Mouse (Mus musculus): Measurements from ENCODE around the gene Grik4. TPM values are rescaled to one million over a fixed set of nuclear protein-coding genes. Genes with fewer than 3 reads are reported as not detected.

The Grik4 gene
- polyA plus RNA-seq, 1 experiment from 2014 or later: 0.24 TPM

GRCm38 (mm10) chr9:42476166-42476565 lies 468.1 kb downstream of the Grik4 start:
- no peak overlapping the region for H3K27ac ChIP-seq (ENCODE audit: low read length)
- no peaks in the 10 kb centered on the region for H3K36me3 ChIP-seq (ENCODE audit: control insufficient read depth, insufficient read depth)
- H3K27me3 ChIP-seq (ENCODE audit: control insufficient read depth, insufficient read depth, low read length): peaks cover 11% of the 10 kb centered on the region; the same call in 1 of the 2 replicates
- H3K4me2 ChIP-seq (ENCODE audit: low read depth, low read length): no peak overlapping the region
- no peaks in the 10 kb centered on the region for H3K9me3 ChIP-seq (replicated peaks; ENCODE audit: control insufficient read depth, low read length)
- no peak overlapping the region for H3K9ac ChIP-seq (ENCODE audit: low read length)
- no peak for ATAC-seq (replicated peaks; ENCODE audit: extremely low read depth, insufficient read depth, low FRiP score)
- H3K4me1 ChIP-seq (ENCODE audit: control insufficient read depth, insufficient read depth, low read length): peaks cover 6% of the 10 kb centered on the region
- no peak overlapping the region for H3K4me3 ChIP-seq (ENCODE audit: low read length)
- 73% methylated on average over 4 of the region's 4 CpGs for WGBS

DNA sequence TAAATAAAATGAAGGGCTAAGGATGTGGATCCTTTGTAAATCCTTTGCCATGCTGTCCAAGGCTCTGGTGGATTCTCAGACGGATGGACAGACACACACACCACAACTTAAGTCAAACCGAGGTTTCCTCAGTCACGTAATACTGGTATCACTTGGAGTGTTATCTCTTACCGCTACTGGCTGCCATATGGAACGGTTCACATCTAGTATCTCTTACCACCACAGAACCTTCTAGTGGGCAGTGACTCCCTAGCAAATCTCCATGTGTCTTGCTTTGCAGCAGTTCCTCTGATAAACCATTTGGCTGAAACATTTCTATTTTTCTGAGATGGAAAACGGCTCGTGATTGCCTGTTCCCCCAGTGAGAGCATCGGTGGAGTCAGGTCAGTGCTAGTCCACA lies 470.0 kb downstream of the Grik4 start:
- Histone ChIP-seq H3K9me3 (replicated peaks; ENCODE audit: control insufficient read depth, low read length) (no peaks in the 10 kb centered on the region), H3K36me3 (ENCODE audit: control insufficient read depth, insufficient read depth) (no peaks in the 10 kb centered on the region), H3K27ac (ENCODE audit: low read length) (no peak overlapping the region), H3K4me2 (ENCODE audit: low read depth, low read length) (no peak overlapping the region), H3K4me3 (ENCODE audit: low read length) (no peak overlapping the region), H3K9ac (ENCODE audit: low read length) (no peak overlapping the region), H3K4me1 (ENCODE audit: control insufficient read depth, insufficient read depth, low read length) (peaks cover 12% of the 10 kb centered on the region), H3K27me3 (ENCODE audit: control insufficient read depth, insufficient read depth, low read length) (peaks cover 11% of the 10 kb centered on the region; the same call in 1 of the 2 replicates)
- WGBS: 56% methylated on average over 8 of the region's 8 CpGs
- no peak for ATAC-seq (replicated peaks; ENCODE audit: extremely low read depth, insufficient read depth, low FRiP score)

- no peaks in the 10 kb centered on the region for H3K36me3 ChIP-seq (ENCODE audit: control insufficient read depth, insufficient read depth)
- H3K4me2 ChIP-seq (ENCODE audit: low read depth, low read length): peak overlapping the region; percentile 69
- WGBS: 8% methylated on average over 49 of the region's 49 CpGs
- H3K9me3 ChIP-seq (replicated peaks; ENCODE audit: control insufficient read depth, low read length): no peaks in the 10 kb centered on the region
- peak; percentile 77 for ATAC-seq (replicated peaks; ENCODE audit: extremely low read depth, insufficient read depth, low FRiP score)
- H3K9ac ChIP-seq (ENCODE audit: low read length): peak overlapping the region; percentile 75
- H3K4me3 ChIP-seq (ENCODE audit: low read length): peak overlapping the region; percentile 75
- H3K27me3 ChIP-seq (ENCODE audit: control insufficient read depth, insufficient read depth, low read length): peaks cover 11% of the 10 kb centered on the region; the same call in 1 of the 2 replicates
- peaks cover 12% of the 10 kb centered on the region for H3K4me1 ChIP-seq (ENCODE audit: control insufficient read depth, insufficient read depth, low read length)
- no peak overlapping the region for H3K27ac ChIP-seq (ENCODE audit: low read length)
These were observed 472.2 kb downstream of the Grik4 start for GRCm38 (mm10) chr9:42471921-42472747.

GRCm38 (mm10) chr9:42471214-42471613 lies 473.1 kb downstream of the Grik4 start:
- H3K9me3 ChIP-seq (replicated peaks; ENCODE audit: control insufficient read depth, low read length): no peaks in the 10 kb centered on the region
- no peak overlapping the region for H3K27ac ChIP-seq (ENCODE audit: low read length)
- H3K4me1 ChIP-seq (ENCODE audit: control insufficient read depth, insufficient read depth, low read length): peaks cover 12% of the 10 kb centered on the region
- H3K4me2 ChIP-seq (ENCODE audit: low read depth, low read length): peak overlapping the region; percentile 69
- no peaks in the 10 kb centered on the region for H3K36me3 ChIP-seq (ENCODE audit: control insufficient read depth, insufficient read depth)
- 0 out of 2 replicates have a peak, but pooled peaks have one; percentile 38 for ATAC-seq (replicated peaks; ENCODE audit: extremely low read depth, insufficient read depth, low FRiP score)
- H3K9ac ChIP-seq (ENCODE audit: low read length): peak overlapping the region; percentile 75
- WGBS: 49% methylated on average over 4 of the region's 4 CpGs
- H3K4me3 ChIP-seq (ENCODE audit: low read length): peak overlapping the region; percentile 75
- peaks cover 11% of the 10 kb centered on the region; the same call in 1 of the 2 replicates for H3K27me3 ChIP-seq (ENCODE audit: control insufficient read depth, insufficient read depth, low read length)

DNA sequence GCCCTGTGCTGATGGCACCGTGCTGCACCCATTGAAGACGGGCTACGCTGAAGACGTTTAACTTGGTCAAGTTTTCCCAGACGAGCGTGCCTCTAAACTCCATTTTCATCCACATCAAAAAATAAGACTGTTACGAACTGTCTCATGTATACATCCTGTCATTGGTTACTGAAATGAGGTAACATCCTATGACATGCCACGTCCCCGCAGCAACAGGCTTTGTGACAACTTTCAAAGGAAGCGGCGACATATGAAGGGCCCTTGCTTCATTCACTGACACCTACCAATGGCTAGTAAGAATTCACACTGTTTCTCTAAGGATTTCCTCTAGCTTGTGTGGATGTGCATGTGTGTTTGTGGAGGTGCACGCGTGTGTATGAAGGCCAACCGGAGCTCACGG lies 475.0 kb downstream of the Grik4 start:
- H3K27ac ChIP-seq (ENCODE audit: low read length): no peak overlapping the region
- peaks cover 4% of the 10 kb centered on the region; the same call in 1 of the 2 replicates for H3K27me3 ChIP-seq (ENCODE audit: control insufficient read depth, insufficient read depth, low read length)
- H3K4me1 ChIP-seq (ENCODE audit: control insufficient read depth, insufficient read depth, low read length): peaks cover 12% of the 10 kb centered on the region
- WGBS: 90% methylated on average over 15 of the region's 15 CpGs
- H3K9me3 ChIP-seq (replicated peaks; ENCODE audit: control insufficient read depth, low read length): no peaks in the 10 kb centered on the region
- H3K36me3 ChIP-seq (ENCODE audit: control insufficient read depth, insufficient read depth): no peaks in the 10 kb centered on the region
- no peak overlapping the region for H3K4me2 ChIP-seq (ENCODE audit: low read depth, low read length)
- no peak overlapping the region for H3K9ac ChIP-seq (ENCODE audit: low read length)
- H3K4me3 ChIP-seq (ENCODE audit: low read length): no peak overlapping the region
- ATAC-seq (replicated peaks; ENCODE audit: extremely low read depth, insufficient read depth, low FRiP score): no peak

DNA sequence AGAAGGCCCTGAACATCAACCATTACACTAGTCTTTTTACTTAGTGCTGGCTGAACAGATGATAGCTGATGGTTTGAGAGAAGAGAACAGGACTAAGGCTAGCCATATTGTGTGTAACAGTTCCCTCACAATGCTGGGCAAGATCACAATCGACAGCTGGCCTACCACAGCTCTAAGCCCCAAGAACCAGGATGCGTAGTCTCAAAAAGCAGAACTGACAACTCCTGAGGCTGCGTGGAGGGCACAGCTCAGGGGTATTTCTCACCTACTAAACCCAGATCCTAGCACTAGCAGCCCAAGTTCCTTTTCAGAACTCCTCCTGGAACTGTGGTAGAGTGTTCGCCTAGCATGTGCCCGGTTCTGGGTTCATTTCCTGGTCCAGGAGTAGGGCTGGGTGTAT lies 475.9 kb downstream of the Grik4 start:
- Histone ChIP-seq H3K36me3 (ENCODE audit: control insufficient read depth, insufficient read depth) (no peaks in the 10 kb centered on the region), H3K27ac (ENCODE audit: low read length) (no peak overlapping the region), H3K4me3 (ENCODE audit: low read length) (no peak overlapping the region), H3K9me3 (replicated peaks; ENCODE audit: control insufficient read depth, low read length) (no peaks in the 10 kb centered on the region), H3K27me3 (ENCODE audit: control insufficient read depth, insufficient read depth, low read length) (no peaks in the 10 kb centered on the region; the same call in 1 of the 2 replicates), H3K4me1 (ENCODE audit: control insufficient read depth, insufficient read depth, low read length) (peaks cover 16% of the 10 kb centered on the region), H3K4me2 (ENCODE audit: low read depth, low read length) (no peak overlapping the region), H3K9ac (ENCODE audit: low read length) (no peak overlapping the region)
- 88% methylated on average over 5 of the region's 5 CpGs for WGBS
- ATAC-seq (replicated peaks; ENCODE audit: extremely low read depth, insufficient read depth, low FRiP score): no peak

Small RNA genes lying within 50 kb of the gene (microRNA-seq; reads per million reads assigned to microRNA genes)
- gene Gm27509: not detected

Other genes starting within 250 kb of the Grik4 start
- gene Arhgef12, start 162.7 kb upstream of the Grik4 start, polyA plus RNA-seq (2015; fragmentation: Nextera tagmentation; extraction: Ambion mirVana): 10.9 and 12.4 TPM in 2 replicates
- 12.0 and 14.1 TPM in 2 replicates for gene Tmem136, start 172.1 kb upstream of the Grik4 start, polyA plus RNA-seq (2015; fragmentation: Nextera tagmentation; extraction: Ambion mirVana)